Mouse (Mus musculus): ENCODE measurements at regions not wholly inside any gene's neighbourhood (a gene's known extent, or its start where the extent isn't known, plus 50 kb on each side); places are given as distances from the start of the nearest gene placed in this dataset.

DNA sequence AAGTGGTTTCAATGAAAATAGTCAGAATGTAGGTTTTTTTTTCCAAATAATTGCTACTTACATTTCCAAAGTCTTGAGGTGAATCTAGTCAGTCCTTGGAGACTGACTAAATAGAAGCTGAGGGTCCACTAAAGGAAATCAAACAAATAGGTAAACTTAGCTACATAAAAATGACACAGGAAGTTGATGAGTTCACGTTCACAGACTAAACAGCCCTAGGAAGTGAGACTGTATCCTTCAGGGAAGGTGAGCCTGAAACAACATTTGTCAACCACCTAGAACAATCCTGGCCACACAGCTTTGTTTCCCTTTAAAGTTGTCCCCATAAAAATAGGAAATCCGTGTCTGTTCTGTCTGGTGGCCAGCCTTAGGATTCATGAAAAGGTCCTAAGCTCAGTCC is 140.0 kb downstream of the Tmsb4x start:
- no peak for TF ChIP-seq POU5F1 (IDR thresholded peaks at IDR 0.05; ENCODE audit: borderline replicate concordance, low read length)
- TF ChIP-seq NANOG (IDR thresholded peaks at IDR 0.05; ENCODE audit: borderline replicate concordance, low read length) = no peak
- TF ChIP-seq CTCF (conservative IDR thresholded peaks at IDR 0.05; ENCODE audit: low read length) = no peak
- peaks cover 54% of the 10 kb centered on the region for H3K4me1 ChIP-seq (replicated peaks; ENCODE audit: low read depth, low read length)
- no peaks in the 10 kb centered on the region for H3K36me3 ChIP-seq (ENCODE audit: insufficient read depth, low read length)

DNA sequence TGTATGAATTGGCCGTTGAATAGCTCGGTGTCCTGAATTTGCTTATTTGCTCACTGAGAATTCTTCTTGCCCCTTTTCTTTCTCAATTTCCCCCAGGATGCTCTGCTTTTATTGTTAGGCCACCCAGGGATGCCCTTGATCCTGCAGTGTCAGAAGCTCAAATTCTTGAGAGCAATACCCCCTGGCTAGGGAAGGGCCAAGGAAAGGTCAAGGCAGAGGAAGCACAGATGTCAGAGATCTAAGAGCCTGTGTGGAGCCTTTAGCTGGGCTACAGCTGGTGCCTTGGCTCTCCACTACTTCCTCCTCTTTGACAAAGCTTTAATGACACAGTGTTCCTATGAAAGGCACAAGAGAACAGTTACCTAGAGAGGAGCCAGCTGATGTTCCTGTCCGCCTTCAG is 141.2 kb downstream of the Tmsb4x start:
- Histone ChIP-seq H3K27me3 (ENCODE audit: insufficient read depth, low read length) (no peaks in the 10 kb centered on the region), H3K36me3 (ENCODE audit: insufficient read depth, low read length) (no peaks in the 10 kb centered on the region), H3K4me1 (replicated peaks; ENCODE audit: low read depth, low read length) (peaks cover 56% of the 10 kb centered on the region), H3K9me3 (ENCODE audit: low read length) (no peaks in the 10 kb centered on the region), H3K4me3 (replicated peaks; ENCODE audit: low read length) (no peak overlapping the region)
- peak; percentile 46; the same call in 1 of the 2 replicates for TF ChIP-seq NANOG (IDR thresholded peaks at IDR 0.05; ENCODE audit: borderline replicate concordance, low read length)
- TF ChIP-seq POU5F1 (IDR thresholded peaks at IDR 0.05; ENCODE audit: borderline replicate concordance, low read length) = no peak
- no peak for TF ChIP-seq CTCF (conservative IDR thresholded peaks at IDR 0.05; ENCODE audit: low read length)

More for the DNA sequence above, 140.0 kb downstream of the Tmsb4x start:
- Histone ChIP-seq H3K9me3 (ENCODE audit: low read length) (no peaks in the 10 kb centered on the region), H3K27me3 (ENCODE audit: insufficient read depth, low read length) (no peaks in the 10 kb centered on the region), H3K4me3 (replicated peaks; ENCODE audit: low read length) (no peak overlapping the region)

DNA sequence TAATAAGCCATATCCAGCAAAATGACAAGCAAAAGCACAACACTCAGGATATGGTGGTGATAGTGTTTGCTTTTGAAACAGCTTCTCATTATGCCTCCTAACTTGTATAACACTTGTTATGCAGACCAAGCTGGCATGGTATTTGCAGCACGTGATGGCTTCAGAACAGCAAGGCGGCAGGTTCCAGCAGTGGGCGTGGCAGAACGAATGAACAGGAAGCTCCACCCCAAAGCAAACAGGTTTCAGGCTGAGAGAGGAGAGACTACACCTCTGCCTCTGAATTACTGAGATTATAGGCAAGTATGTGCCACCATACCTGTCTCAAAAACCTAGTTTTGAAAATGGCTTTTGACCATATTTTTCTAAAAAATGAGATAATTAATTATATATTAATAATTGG is 145.2 kb downstream of the Tmsb4x start:
- Histone ChIP-seq H3K36me3 (ENCODE audit: insufficient read depth, low read length) (no peaks in the 10 kb centered on the region), H3K9me3 (ENCODE audit: low read length) (no peaks in the 10 kb centered on the region), H3K4me1 (replicated peaks; ENCODE audit: low read depth, low read length) (peaks cover 26% of the 10 kb centered on the region), H3K27me3 (ENCODE audit: insufficient read depth, low read length) (no peaks in the 10 kb centered on the region), H3K4me3 (replicated peaks; ENCODE audit: low read length) (no peak overlapping the region)
- TF ChIP-seq CTCF (conservative IDR thresholded peaks at IDR 0.05; ENCODE audit: low read length) = no peak
- TF ChIP-seq NANOG (IDR thresholded peaks at IDR 0.05; ENCODE audit: borderline replicate concordance, low read length) = no peak
- TF ChIP-seq POU5F1 (IDR thresholded peaks at IDR 0.05; ENCODE audit: borderline replicate concordance, low read length) = no peak

DNA sequence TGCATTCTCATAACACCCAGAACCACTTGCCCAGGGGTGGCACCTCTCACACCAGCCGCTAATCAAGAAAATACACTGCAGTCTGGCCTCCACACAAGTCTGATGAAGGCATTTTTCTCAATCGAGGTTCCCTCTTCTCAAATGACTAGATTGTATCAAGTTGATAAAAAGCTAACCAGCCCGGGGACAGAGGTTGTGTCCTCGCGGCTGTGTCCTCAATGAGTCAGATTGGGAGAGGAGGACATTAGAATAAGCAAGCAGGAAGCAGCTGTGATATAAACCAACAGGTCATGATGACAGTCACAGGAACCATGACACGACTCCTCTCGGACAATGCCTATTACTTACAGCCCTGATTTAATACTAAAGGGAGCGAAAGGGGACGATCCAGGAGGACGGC is 156.7 kb downstream of the Tmsb4x start:
- no peaks in the 10 kb centered on the region for H3K27me3 ChIP-seq (ENCODE audit: insufficient read depth, low read length)
- H3K36me3 ChIP-seq (ENCODE audit: insufficient read depth, low read length) = no peaks in the 10 kb centered on the region
- no peaks in the 10 kb centered on the region for H3K9me3 ChIP-seq (ENCODE audit: low read length)
- no peak overlapping the region for H3K4me3 ChIP-seq (replicated peaks; ENCODE audit: low read length)
- no peaks in the 10 kb centered on the region for H3K4me1 ChIP-seq (replicated peaks; ENCODE audit: low read depth, low read length)
- no peak for TF ChIP-seq NANOG (IDR thresholded peaks at IDR 0.05; ENCODE audit: borderline replicate concordance, low read length)

GRCm38 (mm10) chrX:167050066-167050465 is 159.0 kb downstream of the Tmsb4x start:
- Histone ChIP-seq H3K4me3 (replicated peaks; ENCODE audit: low read length) (no peak overlapping the region), H3K27me3 (ENCODE audit: insufficient read depth, low read length) (no peaks in the 10 kb centered on the region), H3K4me1 (replicated peaks; ENCODE audit: low read depth, low read length) (no peaks in the 10 kb centered on the region), H3K36me3 (ENCODE audit: insufficient read depth, low read length) (no peaks in the 10 kb centered on the region), H3K9me3 (ENCODE audit: low read length) (no peaks in the 10 kb centered on the region)
- TF ChIP-seq CTCF (conservative IDR thresholded peaks at IDR 0.05; ENCODE audit: low read length) (no peak), POU5F1 (IDR thresholded peaks at IDR 0.05; ENCODE audit: borderline replicate concordance, low read length) (no peak)

DNA sequence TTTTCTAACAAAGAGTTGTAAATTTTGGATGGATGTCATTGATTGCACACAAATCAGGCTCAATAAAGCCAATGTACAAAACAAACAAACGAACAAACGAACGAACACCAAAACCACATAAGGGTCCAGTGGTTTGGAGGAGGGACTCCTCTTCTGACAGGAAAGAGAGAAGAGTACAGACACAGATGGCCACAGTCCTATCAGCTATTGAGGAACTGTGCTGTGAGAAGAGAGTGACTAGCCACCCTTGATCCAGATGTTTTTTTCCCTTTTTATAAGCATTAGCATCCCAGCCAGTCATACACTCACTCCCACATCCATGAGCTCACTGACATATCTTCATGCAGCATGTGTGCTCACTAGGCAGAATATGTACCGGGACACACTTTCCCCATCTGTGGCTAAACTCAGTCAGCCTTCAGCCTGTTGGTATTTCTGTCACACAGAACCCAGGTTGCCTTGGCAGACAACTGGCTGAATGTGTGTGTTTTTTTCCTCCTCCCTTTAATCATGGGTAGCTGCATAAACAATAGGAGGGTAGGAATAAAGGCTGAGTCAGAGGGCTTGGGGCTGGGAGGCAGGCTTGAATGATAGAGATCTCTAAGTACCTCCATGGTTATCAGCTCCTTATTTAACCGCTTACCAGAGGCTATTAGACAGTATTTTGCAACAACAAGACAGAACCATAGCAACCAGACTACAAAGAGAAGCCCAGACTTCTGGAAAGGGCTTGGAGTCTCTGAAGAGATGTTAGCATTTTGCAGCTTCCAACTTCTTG is 159.7 kb downstream of the Tmsb4x start:
- Histone ChIP-seq H3K27me3 (ENCODE audit: insufficient read depth, low read length) (no peaks in the 10 kb centered on the region), H3K9me3 (ENCODE audit: low read length) (no peaks in the 10 kb centered on the region), H3K36me3 (ENCODE audit: insufficient read depth, low read length) (no peaks in the 10 kb centered on the region), H3K4me1 (replicated peaks; ENCODE audit: low read depth, low read length) (no peaks in the 10 kb centered on the region), H3K4me3 (replicated peaks; ENCODE audit: low read length) (no peak overlapping the region)
- no peak for TF ChIP-seq NANOG (IDR thresholded peaks at IDR 0.05; ENCODE audit: borderline replicate concordance, low read length)
- no peak for TF ChIP-seq POU5F1 (IDR thresholded peaks at IDR 0.05; ENCODE audit: borderline replicate concordance, low read length)
- TF ChIP-seq CTCF (conservative IDR thresholded peaks at IDR 0.05; ENCODE audit: low read length) = no peak

DNA sequence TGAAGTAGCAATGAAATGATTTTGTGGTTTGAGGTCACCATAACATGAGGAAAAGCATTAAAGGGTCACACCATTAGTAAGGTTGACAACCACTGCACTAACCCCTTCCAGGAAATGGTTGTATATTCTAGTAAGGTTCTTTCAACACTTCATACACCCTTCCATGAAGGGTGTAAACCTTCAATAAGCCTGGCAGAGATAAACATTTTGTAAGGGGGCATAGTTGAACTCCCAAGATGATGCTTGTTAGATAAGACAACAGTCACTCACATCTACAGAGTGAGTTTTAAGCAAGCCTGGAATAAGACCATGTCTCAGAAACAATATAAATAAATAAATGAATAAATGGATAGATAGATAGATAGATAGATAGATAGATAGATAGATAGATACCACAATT is 171.1 kb downstream of the Tmsb4x start:
- no peaks in the 10 kb centered on the region for H3K9me3 ChIP-seq (ENCODE audit: low read length)
- no peak for TF ChIP-seq NANOG (IDR thresholded peaks at IDR 0.05; ENCODE audit: borderline replicate concordance, low read length)
- TF ChIP-seq POU5F1 (IDR thresholded peaks at IDR 0.05; ENCODE audit: borderline replicate concordance, low read length) = no peak
- TF ChIP-seq CTCF (conservative IDR thresholded peaks at IDR 0.05; ENCODE audit: low read length) = no peak

DNA sequence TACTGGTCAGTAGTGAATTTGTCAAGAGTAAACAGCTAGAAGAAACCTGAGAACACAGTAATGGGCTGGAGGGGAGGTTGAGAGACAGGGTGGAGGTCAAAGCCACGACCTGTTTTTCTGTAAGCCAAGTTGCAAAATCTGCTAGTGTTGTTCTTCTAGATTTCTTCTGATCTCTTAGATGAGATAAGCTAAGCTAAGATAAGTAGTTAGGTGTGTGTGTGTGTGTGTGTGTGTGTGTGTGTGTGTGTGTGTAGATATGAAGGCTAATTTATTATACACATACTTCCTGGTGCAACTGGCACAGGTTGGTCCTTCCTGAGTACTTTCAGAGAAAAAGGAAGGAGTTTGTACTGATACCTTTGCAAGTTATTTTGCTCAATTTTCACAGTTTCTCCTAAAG is 172.8 kb downstream of the Tmsb4x start:
- TF ChIP-seq NANOG (IDR thresholded peaks at IDR 0.05; ENCODE audit: borderline replicate concordance, low read length) = no peak
- no peak for TF ChIP-seq POU5F1 (IDR thresholded peaks at IDR 0.05; ENCODE audit: borderline replicate concordance, low read length)
- no peak for TF ChIP-seq CTCF (conservative IDR thresholded peaks at IDR 0.05; ENCODE audit: low read length)
- no peaks in the 10 kb centered on the region for H3K27me3 ChIP-seq (ENCODE audit: insufficient read depth, low read length)
- H3K9me3 ChIP-seq (ENCODE audit: low read length) = no peaks in the 10 kb centered on the region
- peaks cover 4% of the 10 kb centered on the region; the same call in 1 of the 2 replicates for H3K4me1 ChIP-seq (replicated peaks; ENCODE audit: low read depth, low read length)
- no peak overlapping the region for H3K4me3 ChIP-seq (replicated peaks; ENCODE audit: low read length)
- H3K36me3 ChIP-seq (ENCODE audit: insufficient read depth, low read length) = no peaks in the 10 kb centered on the region

More for the DNA sequence above, 171.1 kb downstream of the Tmsb4x start:
- Histone ChIP-seq H3K4me3 (replicated peaks; ENCODE audit: low read length) (no peak overlapping the region), H3K4me1 (replicated peaks; ENCODE audit: low read depth, low read length) (peaks cover 4% of the 10 kb centered on the region; the same call in 1 of the 2 replicates), H3K27me3 (ENCODE audit: insufficient read depth, low read length) (no peaks in the 10 kb centered on the region), H3K36me3 (ENCODE audit: insufficient read depth, low read length) (no peaks in the 10 kb centered on the region)

- Histone ChIP-seq H3K9me3 (ENCODE audit: low read length) (no peaks in the 10 kb centered on the region), H3K36me3 (ENCODE audit: insufficient read depth, low read length) (no peaks in the 10 kb centered on the region), H3K27me3 (ENCODE audit: insufficient read depth, low read length) (no peaks in the 10 kb centered on the region), H3K4me3 (replicated peaks; ENCODE audit: low read length) (no peak overlapping the region), H3K4me1 (replicated peaks; ENCODE audit: low read depth, low read length) (peaks cover 2% of the 10 kb centered on the region; the same call in 1 of the 2 replicates)
- TF ChIP-seq POU5F1 (IDR thresholded peaks at IDR 0.05; ENCODE audit: borderline replicate concordance, low read length) (no peak), CTCF (conservative IDR thresholded peaks at IDR 0.05; ENCODE audit: low read length) (no peak), NANOG (IDR thresholded peaks at IDR 0.05; ENCODE audit: borderline replicate concordance, low read length) (no peak)
Measured at GRCm38 (mm10) chrX:167035639-167036038, 173.5 kb downstream of the Tmsb4x start.
